Mouse (Mus musculus): ENCODE measurements around the gene Tmed11. TPM values are rescaled to one million over a fixed set of nuclear protein-coding genes. Genes with fewer than 3 reads are reported as not detected.
"Not testable (repeated sequence)": the region's sequence is repeated elsewhere in the genome, so short reads cannot be mapped to it uniquely, and the experiment has no call there.

Gene Tmed11
- not detected in 2 replicates for polyA plus RNA-seq (2014; fragmentation: Nextera tagmentation; extraction: Ambion mirVana)

DNA sequence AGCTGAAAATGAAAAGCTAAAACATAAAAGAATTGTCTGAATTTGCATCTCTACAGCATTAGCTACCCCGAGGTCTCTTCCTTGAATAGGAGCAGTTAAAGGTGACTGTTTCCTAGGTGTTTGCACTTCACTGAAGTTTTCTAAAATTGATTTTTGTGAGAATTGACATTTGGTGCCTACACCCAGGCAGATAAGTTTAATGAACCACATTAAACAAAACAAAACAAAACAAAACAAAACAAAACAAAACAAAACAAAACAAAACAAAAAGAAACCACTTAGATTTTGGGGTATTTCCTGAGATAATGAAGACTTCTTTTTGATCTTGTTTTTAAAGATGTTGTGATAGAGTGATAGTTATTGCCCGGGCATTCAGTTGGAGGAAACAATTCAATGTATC, at the start of gene Tmed11:
TSS of gene Tmed11 (minus strand) at position 101 of the 400 bp plus-strand sequence.
- not testable (repeated sequence) for DNase-seq (ENCODE audit: low spot score); H3K9me3 ChIP-seq (ENCODE audit: control insufficient read depth, low read length); H3K36me3 ChIP-seq (ENCODE audit: control insufficient read depth, insufficient read depth, low read length)

DNA sequence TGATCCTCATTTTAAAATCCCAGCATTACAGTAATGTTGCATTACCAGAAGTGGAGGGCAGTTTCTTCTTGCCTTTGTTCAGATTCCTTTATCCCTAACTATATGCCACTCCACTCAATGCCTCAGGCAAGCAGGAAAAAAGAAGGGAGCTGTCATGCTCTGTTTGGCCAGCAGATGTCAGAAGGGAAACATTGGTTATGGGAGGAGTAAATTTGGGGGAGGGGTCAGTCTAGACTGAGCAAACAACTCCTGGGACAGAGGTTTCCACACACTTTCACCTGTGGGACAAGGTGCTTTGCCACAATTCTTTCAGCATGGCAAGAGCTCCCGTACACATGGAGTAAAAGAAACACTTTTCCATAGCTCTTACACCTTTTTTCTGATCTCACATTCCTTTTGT, 41.0 kb upstream of the Tmed11 start:
- 76% methylated on average over 1 of the region's 1 CpGs for WGBS
- ATAC-seq (ENCODE audit: low read depth) (no peak), DNase-seq (ENCODE audit: low spot score) (peak; percentile 4)
- H3K4me2 ChIP-seq (ENCODE audit: low read depth, low read length) = no peak overlapping the region
- no peak overlapping the region for H3K4me3 ChIP-seq (ENCODE audit: low read depth, low read length)
- no peaks in the 10 kb centered on the region for H3K4me1 ChIP-seq (ENCODE audit: control insufficient read depth, insufficient read depth, low read length)
- H3K9ac ChIP-seq (ENCODE audit: low read depth, low read length) = no peak overlapping the region
- no peaks in the 10 kb centered on the region for H3K27me3 ChIP-seq (replicated peaks; ENCODE audit: control insufficient read depth, insufficient read depth, low read length)
- H3K27ac ChIP-seq (replicated peaks; ENCODE audit: low read depth, low read length) = no peak overlapping the region
- no peaks in the 10 kb centered on the region for H3K36me3 ChIP-seq (ENCODE audit: control insufficient read depth, insufficient read depth, low read length)
- no peaks in the 10 kb centered on the region for H3K9me3 ChIP-seq (ENCODE audit: control insufficient read depth, low read length)

More for the DNA sequence above, at the start of gene Tmed11:
- ATAC-seq (ENCODE audit: low read depth); H3K4me1 ChIP-seq (ENCODE audit: control insufficient read depth, insufficient read depth, low read length); H3K27ac ChIP-seq (replicated peaks; ENCODE audit: low read depth, low read length); H3K9ac ChIP-seq (ENCODE audit: low read depth, low read length); H3K27me3 ChIP-seq (replicated peaks; ENCODE audit: control insufficient read depth, insufficient read depth, low read length); H3K4me3 ChIP-seq (ENCODE audit: low read depth, low read length); H3K4me2 ChIP-seq (ENCODE audit: low read depth, low read length): not testable (repeated sequence)
- 60% methylated on average over 2 of the region's 2 CpGs for WGBS

DNA sequence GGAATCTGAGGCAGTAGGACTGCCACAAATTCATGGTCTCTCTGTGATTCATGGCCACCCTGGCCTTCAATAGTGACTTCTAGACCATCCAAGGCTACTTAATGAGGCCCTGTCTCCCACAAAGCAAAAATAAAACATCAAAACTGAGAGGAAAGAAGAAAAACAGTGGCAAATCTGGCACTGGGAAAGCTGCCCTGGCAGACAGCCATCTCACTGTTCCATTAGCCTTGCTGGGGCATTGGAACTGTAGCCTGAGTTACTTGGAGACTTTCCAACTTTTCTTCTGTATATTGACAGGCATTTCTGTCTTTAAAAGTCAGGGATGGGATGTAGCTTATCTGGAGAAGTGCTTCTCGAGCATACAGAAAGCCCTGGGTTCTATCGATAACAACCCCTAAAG, 28.1 kb upstream of the Tmed11 start:
- no peak overlapping the region for H3K4me3 ChIP-seq (ENCODE audit: low read depth, low read length)
- H3K27me3 ChIP-seq (replicated peaks; ENCODE audit: control insufficient read depth, insufficient read depth, low read length) = no peaks in the 10 kb centered on the region
- ATAC-seq (ENCODE audit: low read depth) = no peak
- H3K27ac ChIP-seq (replicated peaks; ENCODE audit: low read depth, low read length) = no peak overlapping the region
- no peaks in the 10 kb centered on the region for H3K9me3 ChIP-seq (ENCODE audit: control insufficient read depth, low read length)
- 82% methylated on average over 2 of the region's 2 CpGs for WGBS
- H3K36me3 ChIP-seq (ENCODE audit: control insufficient read depth, insufficient read depth, low read length) = no peaks in the 10 kb centered on the region
- H3K4me1 ChIP-seq (ENCODE audit: control insufficient read depth, insufficient read depth, low read length) = no peaks in the 10 kb centered on the region
- peak; percentile 0 for DNase-seq (ENCODE audit: low spot score)
- H3K9ac ChIP-seq (ENCODE audit: low read depth, low read length) = no peak overlapping the region
- H3K4me2 ChIP-seq (ENCODE audit: low read depth, low read length) = no peak overlapping the region

DNA sequence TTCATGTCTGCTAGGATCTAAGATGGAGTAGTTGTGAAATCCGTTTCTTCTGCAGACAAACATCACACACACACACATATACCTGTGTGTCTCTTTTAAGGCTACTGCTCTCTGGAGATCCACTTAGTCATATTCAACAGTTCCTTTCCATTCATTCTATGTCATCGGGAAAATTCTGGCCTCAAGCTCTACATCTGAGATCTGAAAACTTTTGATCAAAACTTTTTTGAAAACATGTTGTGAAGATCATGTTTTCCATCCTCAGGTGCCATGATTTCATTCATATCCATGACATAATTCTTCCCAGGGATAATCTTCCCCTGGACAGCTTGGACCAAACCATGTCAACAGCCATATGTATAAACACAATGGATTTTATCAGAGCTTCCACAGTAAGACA, 13.6 kb upstream of the Tmed11 start, which contains the start of gene Vmn2r8:
TSS of gene Vmn2r8 (minus strand) at position 101 of the 400 bp plus-strand sequence.
- H3K27me3 ChIP-seq (replicated peaks; ENCODE audit: control insufficient read depth, insufficient read depth, low read length); DNase-seq (ENCODE audit: low spot score); H3K36me3 ChIP-seq (ENCODE audit: control insufficient read depth, insufficient read depth, low read length); H3K4me3 ChIP-seq (ENCODE audit: low read depth, low read length); ATAC-seq (ENCODE audit: low read depth); H3K9ac ChIP-seq (ENCODE audit: low read depth, low read length); H3K9me3 ChIP-seq (ENCODE audit: control insufficient read depth, low read length); H3K27ac ChIP-seq (replicated peaks; ENCODE audit: low read depth, low read length); H3K4me1 ChIP-seq (ENCODE audit: control insufficient read depth, insufficient read depth, low read length); H3K4me2 ChIP-seq (ENCODE audit: low read depth, low read length): not testable (repeated sequence)
- 68% methylated on average over 2 of the region's 2 CpGs for WGBS

DNA sequence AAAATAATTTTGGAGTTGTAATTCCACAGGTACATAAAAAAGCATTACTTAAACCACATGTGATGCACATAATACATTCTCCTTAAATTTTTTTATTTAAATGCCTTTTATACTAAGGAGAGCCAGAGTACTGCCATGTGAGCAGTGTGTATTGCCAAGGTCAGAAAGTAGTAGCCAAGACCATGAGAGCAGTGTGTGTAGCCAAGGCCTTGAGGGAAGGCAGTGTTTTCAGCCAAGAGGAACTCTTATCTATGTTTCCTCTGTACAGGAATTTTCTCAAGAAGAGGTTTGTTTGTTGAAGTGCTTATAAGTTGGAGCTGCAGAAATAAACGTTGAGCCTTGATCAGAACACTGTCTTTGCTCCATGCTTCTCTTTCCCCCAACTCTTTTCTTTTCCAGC, 8.5 kb upstream of the Tmed11 start:
- H3K27me3 ChIP-seq (replicated peaks; ENCODE audit: control insufficient read depth, insufficient read depth, low read length) = no peaks in the 10 kb centered on the region
- no peaks in the 10 kb centered on the region for H3K4me1 ChIP-seq (ENCODE audit: control insufficient read depth, insufficient read depth, low read length)
- no peaks in the 10 kb centered on the region for H3K36me3 ChIP-seq (ENCODE audit: control insufficient read depth, insufficient read depth, low read length)
- 70% methylated on average over 1 of the region's 1 CpGs for WGBS
- ATAC-seq (ENCODE audit: low read depth) (no peak), DNase-seq (ENCODE audit: low spot score) (no peak)
- H3K27ac ChIP-seq (replicated peaks; ENCODE audit: low read depth, low read length) = no peak overlapping the region
- H3K9me3 ChIP-seq (ENCODE audit: control insufficient read depth, low read length) = no peaks in the 10 kb centered on the region
- H3K4me3 ChIP-seq (ENCODE audit: low read depth, low read length) = no peak overlapping the region
- no peak overlapping the region for H3K9ac ChIP-seq (ENCODE audit: low read depth, low read length)
- H3K4me2 ChIP-seq (ENCODE audit: low read depth, low read length) = no peak overlapping the region

DNA sequence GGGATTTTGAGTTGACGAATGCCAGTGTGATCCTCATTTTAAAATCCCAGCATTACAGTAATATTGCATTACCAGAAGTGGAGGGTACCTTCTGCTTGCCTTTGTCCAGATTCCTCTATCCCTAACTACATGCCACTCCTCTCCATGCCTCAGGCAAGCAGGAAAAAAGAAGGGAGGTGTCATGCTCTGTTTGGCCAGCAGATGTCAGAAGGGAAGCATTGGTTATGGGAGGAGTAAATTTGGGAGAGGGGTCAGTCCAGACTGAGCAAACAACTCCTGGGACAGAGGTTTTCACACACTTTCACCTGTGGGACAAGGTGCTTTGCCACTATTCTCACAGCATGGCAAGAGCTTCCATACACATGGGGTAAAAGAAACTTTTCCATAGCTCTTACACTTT, 4.8 kb downstream of the Tmed11 start:
- not testable (repeated sequence) for DNase-seq (ENCODE audit: low spot score); H3K4me2 ChIP-seq (ENCODE audit: low read depth, low read length); H3K9me3 ChIP-seq (ENCODE audit: control insufficient read depth, low read length); H3K4me3 ChIP-seq (ENCODE audit: low read depth, low read length); ATAC-seq (ENCODE audit: low read depth); H3K27ac ChIP-seq (replicated peaks; ENCODE audit: low read depth, low read length); H3K4me1 ChIP-seq (ENCODE audit: control insufficient read depth, insufficient read depth, low read length); H3K36me3 ChIP-seq (ENCODE audit: control insufficient read depth, insufficient read depth, low read length); H3K9ac ChIP-seq (ENCODE audit: low read depth, low read length); H3K27me3 ChIP-seq (replicated peaks; ENCODE audit: control insufficient read depth, insufficient read depth, low read length)
- WGBS = 46% methylated on average over 1 of the region's 1 CpGs

DNA sequence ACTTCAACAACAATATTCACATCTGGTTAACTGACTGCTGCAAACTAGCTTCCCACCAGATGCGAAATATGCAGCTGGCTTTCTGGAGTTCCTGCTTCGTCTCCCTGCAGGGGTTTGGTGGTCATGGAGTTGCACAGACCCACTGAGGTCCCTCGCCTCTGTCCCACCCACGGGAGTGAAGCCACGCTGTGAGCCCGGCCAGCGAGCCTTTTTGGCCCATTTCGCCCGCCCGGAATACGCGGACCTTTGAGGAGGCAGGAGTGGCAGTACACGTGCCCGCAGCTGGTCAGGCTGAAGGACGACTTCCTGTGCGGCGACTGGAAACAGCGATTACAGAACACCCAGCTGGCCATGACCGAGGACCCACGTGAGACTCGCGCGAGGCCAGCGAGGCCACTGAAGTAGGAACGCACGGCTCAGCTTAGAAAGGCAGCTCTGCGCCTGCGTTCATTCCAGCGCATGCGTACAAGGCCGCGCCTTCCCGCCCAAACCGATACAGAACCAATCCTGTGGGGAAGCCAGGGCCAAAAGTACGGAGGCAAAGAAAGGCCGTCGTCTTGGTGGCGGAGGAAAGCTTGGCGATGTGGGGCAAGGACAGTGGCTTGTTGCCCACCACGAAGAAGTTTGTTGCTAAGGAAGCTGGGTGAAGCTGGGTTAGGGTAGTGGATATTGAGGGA, 20.4 kb downstream of the Tmed11 start, which contains the start of gene Rnf212:
TSS of gene Rnf212 (minus strand) at position 353 of the 677 bp plus-strand sequence.
- 73% methylated on average over 40 of the region's 40 CpGs for WGBS
- Histone ChIP-seq H3K4me2 (ENCODE audit: low read depth, low read length) (no peak within 1 kb of the TSS), H3K27ac (replicated peaks; ENCODE audit: low read depth, low read length) (no peak within 1 kb of the TSS), H3K9me3 (ENCODE audit: control insufficient read depth, low read length) (no peaks in the 10 kb centered on the region), H3K27me3 (replicated peaks; ENCODE audit: control insufficient read depth, insufficient read depth, low read length) (no peaks in the 10 kb centered on the region), H3K36me3 (ENCODE audit: control insufficient read depth, insufficient read depth, low read length) (no peaks in the 10 kb centered on the region), H3K4me1 (ENCODE audit: control insufficient read depth, insufficient read depth, low read length) (no peaks in the 10 kb centered on the region), H3K4me3 (ENCODE audit: low read depth, low read length) (no peak within 1 kb of the TSS), H3K9ac (ENCODE audit: low read depth, low read length) (no peak within 1 kb of the TSS)
- no peak for DNase-seq (ENCODE audit: low spot score)
- no peak for ATAC-seq (ENCODE audit: low read depth)

DNA sequence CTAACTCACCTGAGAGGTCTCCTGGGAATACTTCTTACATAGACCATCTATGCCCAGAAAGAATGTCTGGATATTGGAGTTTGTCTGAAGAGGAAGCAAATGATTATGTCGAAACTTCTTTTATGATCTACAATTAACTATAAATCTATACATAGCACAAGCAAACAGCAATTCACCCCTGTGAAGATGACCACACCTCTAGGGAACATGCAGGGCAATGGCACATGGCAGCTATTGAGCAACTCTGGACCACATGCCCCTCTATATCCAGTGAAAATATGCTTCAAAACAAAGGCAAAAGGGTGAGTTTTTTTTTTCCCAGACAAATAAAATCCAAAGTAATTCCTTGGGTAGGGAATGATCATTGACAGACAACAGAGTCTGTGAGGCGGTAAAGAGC, 35.2 kb downstream of the Tmed11 start:
- Histone ChIP-seq H3K27ac (replicated peaks; ENCODE audit: low read depth, low read length) (no peak overlapping the region), H3K36me3 (ENCODE audit: control insufficient read depth, insufficient read depth, low read length) (no peaks in the 10 kb centered on the region), H3K9me3 (ENCODE audit: control insufficient read depth, low read length) (no peaks in the 10 kb centered on the region), H3K4me3 (ENCODE audit: low read depth, low read length) (no peak overlapping the region), H3K4me1 (ENCODE audit: control insufficient read depth, insufficient read depth, low read length) (no peaks in the 10 kb centered on the region), H3K27me3 (replicated peaks; ENCODE audit: control insufficient read depth, insufficient read depth, low read length) (no peaks in the 10 kb centered on the region), H3K9ac (ENCODE audit: low read depth, low read length) (no peak overlapping the region), H3K4me2 (ENCODE audit: low read depth, low read length) (no peak overlapping the region)
- DNase-seq (ENCODE audit: low spot score) = no peak
- 75% methylated on average over 2 of the region's 2 CpGs for WGBS
- ATAC-seq (ENCODE audit: low read depth) = no peak

DNA sequence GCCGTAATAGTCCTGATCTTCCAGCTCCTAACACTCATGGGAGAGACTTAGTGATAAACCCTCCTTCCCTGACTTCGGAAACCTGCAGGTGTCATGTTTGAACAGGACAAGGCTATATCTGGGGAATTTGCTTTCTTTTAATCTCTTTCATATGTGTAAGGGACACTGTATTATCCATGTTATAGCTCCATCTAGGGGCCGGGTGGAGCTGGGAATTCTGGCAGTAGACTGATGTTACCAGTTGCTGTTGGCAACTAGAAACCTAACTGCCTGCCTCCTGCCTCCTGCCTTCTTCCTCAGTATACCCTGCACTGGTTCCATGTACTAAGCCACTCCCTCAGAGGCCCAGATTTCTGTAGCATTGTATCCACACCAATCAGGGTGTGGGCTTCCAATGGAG, 36.8 kb downstream of the Tmed11 start:
- H3K36me3 ChIP-seq (ENCODE audit: control insufficient read depth, insufficient read depth, low read length) = no peaks in the 10 kb centered on the region
- H3K4me2 ChIP-seq (ENCODE audit: low read depth, low read length) = no peak overlapping the region
- 46% methylated on average over 3 of the region's 3 CpGs for WGBS
- H3K27me3 ChIP-seq (replicated peaks; ENCODE audit: control insufficient read depth, insufficient read depth, low read length) = no peaks in the 10 kb centered on the region
- H3K9ac ChIP-seq (ENCODE audit: low read depth, low read length) = no peak overlapping the region
- no peak overlapping the region for H3K27ac ChIP-seq (replicated peaks; ENCODE audit: low read depth, low read length)
- no peaks in the 10 kb centered on the region for H3K9me3 ChIP-seq (ENCODE audit: control insufficient read depth, low read length)
- H3K4me1 ChIP-seq (ENCODE audit: control insufficient read depth, insufficient read depth, low read length) = no peaks in the 10 kb centered on the region
- DNase-seq (ENCODE audit: low spot score) (peak; percentile 12), ATAC-seq (ENCODE audit: low read depth) (no peak)
- H3K4me3 ChIP-seq (ENCODE audit: low read depth, low read length) = no peak overlapping the region
